Mouse (Mus musculus) heart, postnatal 10 days (tissue): ENCODE results near the gene Smim23. TPM values are rescaled to one million over a fixed set of nuclear protein-coding genes. Genes with fewer than 3 reads are reported as not detected.

Experiments used
- DNase-seq, 2 experiments: peaks; one replicate each; pipeline ENCODE4 v3.0.0; 2021
- intact Hi-C: fragments of 180-260 bp; cut with DNase I; formaldehyde crosslinking; loops from one replicate; pipeline ENCODE4 v1.15.1; 2025
- total RNA-seq, 2 experiments: library from RNA; stranded (reverse); gene quantifications; 2 replicates each; pipeline ENCODE4 v1.2.3; 2021

Smim23 gene
- not detected for total RNA-seq

DNA sequence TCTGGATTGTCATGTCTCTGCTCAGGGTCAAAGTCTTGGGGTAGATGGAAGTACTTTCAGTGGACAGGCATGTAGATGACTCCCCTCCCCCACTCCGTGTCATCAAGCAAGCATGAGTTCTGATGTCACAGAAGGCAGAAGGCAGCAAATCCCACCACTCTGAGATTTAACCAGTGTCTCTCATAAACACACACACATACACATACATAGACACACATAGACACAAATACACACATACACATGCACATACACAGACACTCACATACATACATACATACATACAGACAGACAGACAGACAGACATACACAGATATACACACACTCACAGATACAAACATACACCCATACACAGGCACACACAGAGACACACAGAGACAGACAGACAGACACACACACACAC, at the start of gene Smim23:
Smim23 (minus strand) TSS at position 101 of the 400 bp plus-strand sequence.
- DNase-seq: no peak
- intact Hi-C loops: no loop called here

DNA sequence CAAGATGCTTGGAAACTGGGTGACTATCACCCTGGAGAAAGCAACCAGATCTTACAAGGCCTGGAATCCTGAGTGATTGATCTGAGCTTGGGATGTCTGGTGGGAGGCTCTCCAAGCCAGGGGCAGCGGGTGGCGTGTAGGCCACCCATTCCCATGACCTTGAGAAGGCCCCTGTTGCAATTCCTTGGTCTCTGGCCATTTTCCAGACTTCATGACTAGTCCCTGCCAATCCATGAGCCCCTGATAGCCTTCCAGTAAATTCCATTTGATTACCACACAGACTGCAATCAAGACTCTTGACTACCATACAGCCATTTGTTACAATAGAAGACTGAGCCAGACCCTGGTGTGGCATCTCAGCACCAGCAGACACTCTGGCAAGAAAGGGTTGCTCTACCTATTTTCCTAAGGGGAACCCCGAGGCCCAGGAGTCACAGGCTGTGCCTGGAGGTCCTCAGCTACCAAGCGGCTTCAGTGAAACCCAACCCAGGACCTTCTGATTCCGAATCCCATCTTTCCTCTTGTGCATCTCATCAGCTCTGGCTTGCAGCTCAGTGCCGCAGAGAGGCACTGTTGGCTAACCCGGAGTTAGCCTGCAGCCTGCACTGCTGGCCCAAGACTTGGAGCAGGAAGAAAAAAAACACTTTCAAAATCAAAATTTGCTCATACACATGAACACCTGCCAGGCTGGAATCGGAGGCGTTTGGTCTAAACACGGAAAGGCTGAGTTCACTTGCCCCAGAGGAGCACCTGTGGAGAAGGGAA, 44.4 kb upstream of the Smim23 start:
- no peak for DNase-seq
- intact Hi-C loops: no loop called here

DNA sequence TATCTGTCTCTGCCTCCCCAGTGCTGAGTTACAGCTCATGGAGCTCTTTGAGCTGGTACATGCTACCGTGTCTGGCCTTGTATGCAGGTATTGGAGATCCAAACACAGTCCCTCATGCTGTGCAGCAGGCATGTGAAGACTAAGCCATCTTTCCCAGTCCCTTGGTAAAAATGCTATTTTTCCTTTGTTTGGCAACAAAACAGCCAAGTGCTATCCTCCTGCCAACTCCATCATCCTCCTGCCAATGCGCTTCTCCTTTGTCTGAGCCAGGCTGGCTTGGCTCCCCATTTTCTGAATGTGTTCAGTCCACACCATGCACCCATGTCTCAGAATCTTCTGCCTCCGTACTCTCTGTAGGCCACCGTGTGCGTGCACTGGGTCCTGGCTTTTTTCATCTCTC, 40.2 kb upstream of the Smim23 start:
- DNase-seq: no peak
- intact Hi-C loops: no loop called here

DNA sequence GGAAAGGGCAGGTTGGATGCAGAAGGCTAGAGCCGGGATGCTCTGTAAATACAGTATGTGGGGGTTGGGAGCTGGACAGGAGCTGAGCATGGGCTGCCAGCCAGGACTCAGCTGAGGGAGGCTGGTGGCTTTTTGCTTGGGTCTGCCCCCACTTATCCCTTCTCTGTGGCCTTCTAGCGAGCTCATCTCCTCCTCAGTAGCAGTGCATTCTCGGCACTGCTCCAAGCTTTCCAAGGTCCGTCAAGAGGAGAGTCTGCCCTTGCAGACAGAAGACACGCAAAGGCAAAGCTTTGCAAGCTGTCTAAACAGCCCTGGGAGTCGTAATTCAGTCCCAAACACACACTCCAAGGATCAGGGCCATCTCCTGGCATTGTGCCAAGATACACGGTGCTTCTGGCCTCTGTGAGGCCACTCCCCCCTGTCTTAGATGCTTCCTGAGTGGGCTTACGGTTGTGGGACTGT, 33.0 kb upstream of the Smim23 start:
- intact Hi-C loops: no loop called here
- peak in 1 of 2 experiments; percentile 7 for DNase-seq

DNA sequence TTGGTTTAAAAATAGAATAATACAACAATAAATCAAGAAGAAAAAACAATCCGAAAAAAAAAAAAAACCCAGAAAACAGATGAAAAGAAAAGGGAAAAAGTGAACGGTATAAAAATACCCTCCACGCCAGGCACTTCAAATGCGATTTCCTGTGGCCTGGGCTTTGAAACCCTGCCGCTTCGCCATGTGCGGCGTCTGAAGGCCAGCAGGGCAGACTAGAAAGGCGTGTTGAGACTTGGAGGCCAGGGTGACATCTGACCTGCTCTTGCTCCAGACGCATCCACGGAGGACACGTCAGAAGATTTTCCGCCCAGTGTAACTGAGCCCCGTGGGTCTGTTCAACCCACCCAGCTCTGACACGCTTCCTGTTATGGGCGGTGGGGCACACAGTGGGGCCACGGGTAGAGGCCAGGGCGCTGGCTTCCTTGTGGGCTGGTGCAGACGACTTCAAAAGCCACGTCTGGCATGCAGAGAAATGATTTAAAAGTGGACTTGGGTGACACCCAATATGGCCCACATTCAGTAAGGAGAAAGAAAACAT, 22.3 kb upstream of the Smim23 start:
- intact Hi-C loops: no loop called here
- no peak for DNase-seq

DNA sequence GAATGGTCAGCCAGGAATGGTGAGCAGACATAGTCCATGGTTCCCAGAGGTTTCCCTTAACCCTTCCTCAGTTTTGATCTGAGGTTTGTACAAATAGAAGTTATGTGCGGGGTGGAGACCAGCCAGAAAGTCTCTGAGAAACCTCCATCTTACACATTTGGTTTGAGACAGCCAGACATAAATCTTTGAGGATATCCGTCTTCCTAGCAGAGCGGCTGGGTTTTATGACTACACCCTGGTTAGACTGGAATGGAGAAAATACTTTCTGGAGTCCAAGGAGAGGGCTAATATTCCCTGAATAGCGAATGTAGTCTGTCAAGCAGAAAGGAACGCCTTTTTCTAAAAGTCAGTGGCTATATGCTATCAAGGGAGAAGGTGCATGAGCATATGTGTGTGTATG, 16.8 kb upstream of the Smim23 start:
- no peak for DNase-seq
- intact Hi-C loops: no loop called here

DNA sequence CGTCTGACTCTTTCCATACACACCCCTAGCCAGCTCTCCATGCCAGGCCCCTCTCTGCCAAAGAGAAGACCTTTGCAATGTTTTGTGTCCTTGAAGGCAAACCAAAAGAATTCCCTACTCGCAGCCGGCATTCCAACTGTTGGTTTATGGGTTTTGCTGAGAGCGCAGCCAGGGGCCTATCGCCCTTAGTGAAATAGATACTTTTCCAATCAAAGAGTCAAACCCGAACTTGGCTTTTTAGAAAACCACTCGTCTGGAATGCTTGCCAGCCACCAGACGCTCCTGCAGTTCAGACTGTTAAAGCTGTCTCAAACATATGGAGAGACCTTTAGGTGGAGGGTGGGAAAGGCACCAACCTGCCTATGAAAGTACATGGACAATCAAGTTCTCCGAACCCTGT, 15.9 kb upstream of the Smim23 start:
- intact Hi-C loops: no loop called here
- no peak for DNase-seq

DNA sequence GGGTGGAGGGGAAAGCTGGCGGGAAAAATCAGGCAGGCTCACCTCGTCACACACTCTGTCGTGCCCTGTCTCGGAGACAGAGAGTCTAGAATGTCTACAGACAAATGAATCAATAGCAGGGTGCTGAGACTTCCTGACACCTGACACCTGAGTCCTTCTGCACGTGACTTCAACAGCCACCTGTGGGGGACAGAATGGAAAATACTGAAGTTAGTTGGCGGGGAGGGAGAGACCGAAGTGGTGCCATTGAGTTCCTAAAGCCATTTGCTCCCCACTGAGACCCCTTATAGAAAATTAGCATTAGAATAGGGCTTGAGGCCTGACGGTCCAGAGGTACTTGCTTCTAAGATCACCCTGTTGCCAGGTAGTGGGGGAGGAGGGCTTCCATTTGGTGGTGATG, 10.6 kb upstream of the Smim23 start:
- no peak for DNase-seq
- intact Hi-C loops: no loop called here

DNA sequence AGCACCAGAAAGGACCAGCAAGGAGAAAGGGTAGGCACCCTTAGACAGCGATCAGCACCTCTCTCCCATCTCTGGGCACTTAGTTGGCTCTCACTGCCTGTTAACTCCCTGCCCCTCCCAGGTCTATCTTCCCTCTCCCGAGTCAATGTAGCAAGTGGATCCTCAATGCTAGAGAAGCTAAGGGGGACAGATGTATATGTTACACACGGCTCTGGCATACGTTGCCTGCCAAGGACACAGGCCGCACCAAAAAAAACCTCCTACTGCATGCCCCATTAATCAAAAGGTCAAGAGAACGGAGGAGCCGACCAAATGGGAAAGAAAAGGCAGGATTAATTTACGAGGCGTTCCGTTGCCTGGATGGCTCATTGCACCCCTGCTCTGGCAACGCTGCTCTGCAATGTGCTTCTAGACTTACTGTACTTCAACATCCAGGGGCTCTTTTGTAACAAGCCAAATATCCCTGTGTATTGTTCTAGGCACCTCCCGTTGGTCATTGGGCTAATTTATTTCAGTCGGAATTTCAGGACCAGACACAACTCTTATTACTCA, 10.0 kb upstream of the Smim23 start:
- DNase-seq: no peak
- intact Hi-C loops: no loop called here

DNA sequence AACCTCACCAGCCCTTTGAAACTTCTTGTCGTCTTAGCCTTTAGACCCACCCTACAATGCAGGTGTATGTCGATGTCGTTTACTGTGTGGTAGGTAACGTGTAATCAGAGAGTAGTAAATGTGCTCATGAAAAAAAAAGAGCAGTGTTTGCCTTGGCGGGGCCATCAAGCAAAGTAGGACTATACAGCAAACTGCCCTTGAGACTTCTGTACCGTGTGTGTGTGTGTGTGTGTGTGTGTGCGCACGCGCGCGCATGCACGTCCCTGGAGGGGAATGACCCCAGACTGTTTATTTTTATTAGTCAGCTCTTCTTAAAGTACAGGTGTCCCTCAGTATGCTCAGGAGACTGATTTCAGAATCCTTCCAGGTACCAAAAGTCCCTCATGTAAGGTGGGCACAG, 6.8 kb downstream of the Smim23 start:
- intact Hi-C loops: no loop called here
- no peak for DNase-seq

DNA sequence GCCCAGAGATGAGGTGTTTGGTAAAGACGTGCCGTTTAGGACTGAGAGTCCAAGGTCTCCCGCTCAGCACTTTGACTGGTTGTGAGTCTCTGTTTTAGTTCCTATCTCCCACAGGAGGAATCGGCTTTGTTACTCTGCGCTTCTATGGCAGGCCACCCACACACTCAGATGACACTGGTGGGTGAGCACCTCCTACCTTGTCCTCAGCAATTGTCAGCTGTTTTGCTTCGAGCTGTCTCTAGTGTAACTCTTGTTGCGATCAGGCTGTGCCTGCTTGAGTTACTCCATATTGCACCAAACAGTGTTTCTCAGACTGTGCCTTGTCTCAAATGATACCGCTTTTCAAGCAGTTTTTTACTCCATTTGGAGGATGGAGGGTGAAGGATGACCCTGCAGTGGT, 10.1 kb downstream of the Smim23 start:
- no peak for DNase-seq
- intact Hi-C loops: no loop called here

DNA sequence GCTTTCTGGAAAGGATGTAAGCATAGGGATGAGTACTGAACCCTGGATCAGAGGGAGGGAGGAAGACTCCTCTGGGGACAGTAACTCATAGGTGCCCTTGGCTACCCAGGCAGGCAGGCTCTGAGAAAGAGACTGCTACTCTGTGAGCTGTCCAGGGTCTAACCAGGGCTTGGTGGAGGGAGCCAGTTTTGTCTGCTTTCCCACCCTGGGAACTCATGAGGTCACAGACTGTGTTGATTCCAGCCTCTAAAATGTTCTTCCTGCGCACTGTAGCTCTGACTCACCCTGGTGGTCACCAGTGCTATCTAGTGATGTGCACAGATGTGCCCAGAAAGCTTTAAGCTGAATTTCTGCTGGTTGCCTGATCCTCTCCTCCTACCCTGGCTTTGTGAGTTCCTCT, 15.3 kb downstream of the Smim23 start:
- intact Hi-C loops: no loop called here
- DNase-seq: peak in 1 of 2 experiments; percentile 24

DNA sequence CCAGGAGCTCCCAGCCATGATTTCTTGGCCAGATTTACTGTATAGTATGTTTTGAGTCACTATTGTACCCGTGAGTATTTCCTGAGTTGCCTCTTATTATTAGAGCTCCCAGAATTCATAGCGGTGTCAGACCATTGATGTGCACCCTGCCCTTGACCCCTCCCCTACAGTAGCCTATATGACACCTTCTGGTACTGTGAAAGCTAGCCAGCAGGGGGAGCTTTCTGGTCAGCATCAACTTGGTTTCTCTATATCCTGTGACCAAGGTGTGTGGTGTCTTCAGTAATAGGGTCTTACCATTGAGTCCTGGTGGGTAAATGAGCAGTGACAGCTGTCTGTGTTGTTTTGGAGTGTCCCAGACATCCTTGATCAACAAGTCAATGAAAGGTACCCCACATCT, 18.4 kb downstream of the Smim23 start:
- peak; percentile 60 to 64 for DNase-seq
- intact Hi-C loops: loop anchor here (1.0 kb wide), 2 partner anchors 151 to 342 kb away; no protein-coding TSS in a partner anchor

DNA sequence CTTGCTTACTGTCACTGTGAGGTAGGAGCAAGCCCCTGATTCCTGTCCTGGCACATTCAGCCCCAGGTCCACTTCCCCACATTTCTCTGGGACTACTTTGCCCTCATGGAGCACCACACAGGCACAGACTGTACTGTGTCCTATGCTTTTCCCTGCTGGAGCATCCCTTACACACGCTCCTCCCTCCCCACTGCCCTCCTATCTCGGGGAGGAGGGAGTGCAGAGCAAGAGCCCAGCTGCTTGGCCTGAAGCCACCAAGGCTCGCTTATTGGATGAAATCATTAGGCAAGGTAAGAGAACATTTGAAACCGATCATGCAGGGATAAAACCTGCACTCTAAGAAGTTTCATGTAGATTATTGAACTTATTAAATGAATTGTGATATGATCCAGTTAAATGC, 20.7 kb downstream of the Smim23 start:
- intact Hi-C loops: no loop called here
- DNase-seq: peak; percentile 41 to 52

DNA sequence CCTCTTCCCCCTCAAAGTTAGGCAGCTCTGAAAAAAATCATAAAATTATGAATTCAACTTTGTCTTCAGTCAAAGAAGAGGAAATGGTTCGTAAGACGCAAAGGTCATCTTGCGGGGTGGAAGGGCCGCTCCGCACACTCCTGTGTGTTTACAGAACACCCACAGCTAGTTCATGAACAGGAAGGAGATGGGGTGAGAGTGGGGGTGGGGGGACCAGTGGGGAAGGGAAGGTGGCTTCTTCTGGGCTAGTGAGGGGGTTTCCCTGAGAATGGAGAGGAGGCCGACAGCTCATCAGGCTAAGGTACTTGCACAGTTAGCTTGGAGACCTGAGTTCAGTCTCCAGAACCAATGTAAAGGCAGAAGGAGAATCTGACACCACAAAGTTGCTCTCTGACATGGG, 22.7 kb downstream of the Smim23 start:
- intact Hi-C loops: no loop called here
- no peak for DNase-seq

DNA sequence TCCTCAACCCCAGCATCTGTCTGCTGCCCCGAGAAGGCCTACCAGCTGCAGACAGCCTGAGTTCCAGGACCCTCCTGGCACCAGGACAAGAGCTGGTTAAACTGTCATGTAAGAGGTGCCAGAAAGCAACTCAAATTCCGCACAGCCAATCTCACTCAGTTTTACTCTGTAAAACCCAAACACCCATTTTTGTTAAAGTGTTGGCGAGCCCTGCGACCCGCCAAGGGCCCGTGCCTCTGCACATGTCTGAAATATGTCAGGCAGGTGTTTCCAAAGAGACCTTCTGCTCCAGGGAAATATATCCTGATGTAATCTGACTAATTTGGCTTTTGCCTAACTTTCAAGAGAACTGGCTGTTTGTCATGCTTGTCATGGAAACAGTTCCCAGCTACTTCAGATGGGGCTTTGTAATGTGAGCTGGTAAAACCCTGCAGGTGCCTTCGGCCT, 23.5 kb downstream of the Smim23 start:
- intact Hi-C loops: no loop called here
- no peak for DNase-seq

DNA sequence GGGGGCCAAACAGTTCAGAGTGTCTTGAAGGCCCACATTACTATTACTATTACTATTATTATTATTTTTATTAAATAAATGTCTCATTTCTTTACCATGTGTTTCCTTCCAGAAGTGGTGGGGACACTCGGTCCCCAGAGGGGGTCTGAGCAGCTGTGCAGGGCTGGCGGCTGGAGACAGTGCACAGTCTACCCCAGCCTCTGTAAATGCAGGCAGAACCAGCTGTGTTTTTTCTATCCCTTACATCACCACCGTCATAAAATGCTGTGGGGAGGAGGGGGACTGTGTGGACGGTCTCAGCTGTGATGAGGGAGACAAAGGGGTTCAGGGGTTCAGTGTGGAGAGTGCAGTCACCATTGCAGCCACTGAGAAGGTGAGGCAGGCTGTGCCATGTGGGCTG, 26.0 kb downstream of the Smim23 start:
- peak; percentile 26 to 38 for DNase-seq
- intact Hi-C loops: no loop called here

DNA sequence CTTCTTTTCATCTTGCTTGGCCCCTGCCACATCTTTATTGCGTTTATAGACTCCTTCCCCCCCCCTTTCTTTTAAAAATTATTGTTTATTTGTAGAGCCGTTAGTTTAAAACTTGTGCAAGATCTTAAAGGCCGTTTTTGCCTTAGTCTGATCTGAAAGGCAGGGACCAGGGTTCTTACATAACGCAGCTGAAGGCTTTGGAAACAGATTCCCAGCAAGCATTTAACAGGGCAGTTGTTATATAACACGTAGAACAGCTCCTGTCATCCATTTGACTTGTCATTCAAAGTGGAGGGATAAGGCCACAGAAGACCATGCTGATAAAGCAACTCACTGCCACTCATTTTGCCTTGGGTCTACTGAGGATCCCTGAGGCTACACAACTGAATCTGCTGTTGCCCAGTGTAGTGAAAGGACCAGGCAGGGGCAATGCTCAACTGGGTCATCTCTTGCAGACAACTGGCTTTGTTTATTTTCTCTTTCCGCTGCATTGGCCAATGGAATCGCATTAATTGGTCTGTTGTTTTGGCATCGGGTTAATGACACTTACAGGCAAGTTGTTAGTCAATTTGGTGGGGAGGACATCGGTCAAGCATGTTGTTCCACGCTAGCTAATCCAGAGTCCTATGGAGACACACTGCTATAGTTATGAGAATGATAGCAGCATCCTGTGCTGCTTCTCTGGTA, 29.5 kb downstream of the Smim23 start:
- DNase-seq: no peak
- intact Hi-C loops: no loop called here

DNA sequence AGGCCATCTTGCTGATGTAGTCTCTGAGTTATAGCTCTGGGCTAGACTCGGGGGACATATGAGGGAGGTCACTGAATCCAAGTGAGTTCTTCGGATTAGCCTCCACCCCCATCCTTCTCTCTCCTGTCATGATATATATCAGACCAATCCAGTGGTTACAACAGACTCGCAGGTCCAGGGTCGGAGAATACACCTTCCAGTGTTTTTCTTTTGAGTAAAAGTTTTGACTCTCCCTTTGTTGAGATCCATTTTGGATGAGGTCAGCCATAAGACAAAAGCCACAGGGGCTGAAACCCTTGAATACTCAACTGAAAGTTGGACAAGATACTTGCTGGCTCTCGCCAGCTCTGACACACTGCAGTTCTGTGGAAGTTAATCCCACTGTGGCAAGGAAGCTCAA, 38.2 kb downstream of the Smim23 start:
- DNase-seq: no peak
- intact Hi-C loops: no loop called here

DNA sequence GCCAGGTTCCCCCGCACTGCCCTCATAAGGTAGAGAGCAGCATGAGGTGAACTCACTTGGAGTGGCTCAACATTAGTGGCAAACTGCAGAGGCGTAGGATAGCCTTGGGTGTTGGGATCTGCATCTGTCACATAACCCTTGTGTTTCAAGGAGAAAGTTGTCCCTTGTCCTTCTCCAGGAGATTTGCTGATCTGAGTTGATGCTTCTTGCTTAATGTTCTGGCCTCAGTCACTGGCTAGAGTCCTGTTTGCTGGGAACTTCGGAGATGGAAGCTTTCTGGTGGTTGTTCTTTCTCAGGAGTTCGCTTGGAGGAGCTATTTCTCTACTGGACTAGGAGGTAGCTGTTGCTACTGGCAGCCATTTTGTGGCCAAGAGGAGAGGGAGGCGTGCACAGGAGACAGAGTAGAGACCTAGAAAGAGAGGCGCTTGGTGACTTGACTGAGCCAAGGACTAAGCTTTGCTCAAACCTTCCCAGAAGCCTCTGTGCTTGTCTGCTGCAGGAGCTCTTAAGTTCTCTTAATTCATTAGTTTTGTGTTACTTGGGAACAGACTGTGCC, 38.7 kb downstream of the Smim23 start:
- DNase-seq: no peak
- intact Hi-C loops: no loop called here

DNA sequence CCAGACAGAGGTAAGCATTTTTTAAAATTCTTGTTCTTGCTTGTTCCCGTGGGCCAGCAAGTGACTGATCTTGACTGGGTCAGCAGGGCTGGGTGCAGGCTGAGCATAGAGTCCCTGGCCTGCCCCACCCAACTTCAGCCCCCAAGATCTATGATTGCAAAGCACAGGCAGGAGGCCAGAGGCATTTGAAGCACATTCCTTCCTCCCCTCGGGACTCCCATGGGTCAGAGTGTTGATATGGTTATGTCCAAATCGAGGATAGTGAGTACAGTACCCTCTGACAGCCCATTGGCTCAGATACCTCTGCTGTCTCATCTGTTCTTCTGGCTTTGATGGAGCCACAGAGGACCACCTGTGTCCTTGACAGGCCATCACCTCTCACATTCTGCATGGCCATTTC, 41.7 kb downstream of the Smim23 start:
- intact Hi-C loops: no loop called here
- DNase-seq: peak; percentile 17 to 22
